Mouse (Mus musculus) liver, adult (tissue): ENCODE results near the gene Mxra7.

Experiments
- GATA4 ChIP-seq: IDR thresholded peaks from 2 replicates; pipeline ENCODE4 v1.6.1; 2014; ENCODE audit warnings: mild to moderate bottlenecking, low read length; ENCODE audit not compliant: insufficient replicate concordance

Gene Mxra7

DNA sequence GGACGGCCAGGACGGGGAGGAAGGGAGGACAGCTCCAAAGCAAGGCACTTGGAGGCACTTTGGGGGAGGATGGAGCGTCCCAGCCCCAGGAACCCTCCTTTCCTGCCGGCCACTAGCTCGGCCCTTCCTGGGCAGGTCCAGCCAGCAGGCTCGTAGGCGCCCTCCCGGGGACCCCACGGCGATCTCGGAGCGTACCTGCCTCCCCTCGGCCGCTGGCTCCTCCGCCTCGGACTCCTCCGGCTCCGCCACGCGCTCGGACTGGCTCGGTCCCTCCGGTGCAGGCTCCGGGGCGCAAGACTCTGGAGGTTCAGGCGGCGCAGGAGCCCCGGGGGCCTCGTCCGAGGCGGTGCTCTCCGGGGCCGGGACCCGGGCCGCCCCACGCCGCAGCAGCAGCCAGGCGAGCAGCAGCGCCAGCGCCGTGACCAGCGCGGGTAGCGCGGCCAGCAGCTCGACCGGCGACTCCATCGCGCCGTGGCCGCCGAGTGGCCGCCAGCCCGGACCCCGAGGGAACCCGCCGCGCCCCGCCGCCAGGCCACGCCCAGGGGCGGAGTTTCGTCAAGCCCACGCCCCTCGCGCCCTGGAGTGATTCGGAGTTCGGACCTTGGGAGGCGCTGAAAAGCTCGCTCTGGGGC lies at the start of gene Mxra7:
Gene Mxra7 (minus strand): TSS at position 513 of the 632 bp plus-strand sequence.
- no peak for TF ChIP-seq GATA4

DNA sequence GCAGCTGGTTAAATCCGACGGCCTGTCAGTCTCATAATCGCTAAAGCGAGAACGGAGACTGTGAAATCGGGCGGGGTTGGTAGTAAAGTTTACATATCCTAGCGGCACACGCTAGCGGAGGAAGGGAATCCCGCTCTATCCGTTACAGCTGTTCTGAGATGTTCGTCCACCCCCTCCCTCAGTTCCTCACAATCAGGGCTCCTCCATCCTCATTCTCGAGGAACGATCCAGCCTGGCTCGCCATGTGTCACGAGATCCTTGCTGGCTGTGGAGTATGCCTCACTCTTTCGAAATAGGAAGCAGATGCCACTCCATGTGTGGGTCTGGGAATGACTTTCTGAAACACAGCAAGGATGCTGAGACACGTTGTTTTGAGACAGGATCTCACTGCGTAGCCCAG lies 46.1 kb upstream of the Mxra7 start:
- no peak for TF ChIP-seq GATA4

GRCm38 (mm10) chr11:116871538-116871937 lies 43.7 kb upstream of the Mxra7 start:
- no peak for TF ChIP-seq GATA4

- no peak for TF ChIP-seq GATA4
Observed at GRCm38 (mm10) chr11:116869641-116870040, 41.8 kb upstream of the Mxra7 start.

- TF ChIP-seq GATA4, result no peak
Observed at GRCm38 (mm10) chr11:116869223-116869622, 41.4 kb upstream of the Mxra7 start.

- no peak for TF ChIP-seq GATA4
Observed at GRCm38 (mm10) chr11:116868129-116868528, 40.3 kb upstream of the Mxra7 start.

DNA sequence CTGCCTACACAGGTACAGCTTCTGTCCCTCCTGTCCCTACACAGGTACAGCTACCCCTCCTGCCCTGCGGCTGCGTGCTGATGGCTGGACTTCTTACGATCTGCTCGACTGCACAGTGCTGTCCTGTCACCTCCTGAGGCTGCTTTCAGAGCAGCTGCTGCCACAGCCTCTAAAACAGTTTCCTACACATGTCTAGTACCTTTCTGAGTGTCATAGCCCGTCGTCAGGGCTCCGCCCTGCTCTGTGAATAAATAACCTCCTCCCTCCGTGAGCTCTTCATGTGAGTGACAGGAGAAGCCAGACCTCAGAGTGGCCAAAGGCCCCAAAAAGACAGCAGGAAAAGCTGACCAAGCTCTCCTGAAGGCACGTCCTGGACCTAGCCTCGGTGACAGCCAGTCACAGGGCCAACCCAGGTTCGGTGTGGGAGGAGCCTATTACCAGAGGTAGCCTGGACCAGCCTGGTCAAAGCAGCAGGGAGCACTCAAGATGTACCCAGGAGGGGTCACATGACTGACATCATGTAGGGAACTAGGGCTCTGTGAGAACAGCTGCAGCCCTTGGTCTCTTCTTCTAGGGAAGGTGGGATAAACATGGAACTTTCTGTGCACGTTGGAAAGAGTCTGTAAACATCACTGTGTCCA lies 38.2 kb upstream of the Mxra7 start:
- TF ChIP-seq GATA4, result no peak

DNA sequence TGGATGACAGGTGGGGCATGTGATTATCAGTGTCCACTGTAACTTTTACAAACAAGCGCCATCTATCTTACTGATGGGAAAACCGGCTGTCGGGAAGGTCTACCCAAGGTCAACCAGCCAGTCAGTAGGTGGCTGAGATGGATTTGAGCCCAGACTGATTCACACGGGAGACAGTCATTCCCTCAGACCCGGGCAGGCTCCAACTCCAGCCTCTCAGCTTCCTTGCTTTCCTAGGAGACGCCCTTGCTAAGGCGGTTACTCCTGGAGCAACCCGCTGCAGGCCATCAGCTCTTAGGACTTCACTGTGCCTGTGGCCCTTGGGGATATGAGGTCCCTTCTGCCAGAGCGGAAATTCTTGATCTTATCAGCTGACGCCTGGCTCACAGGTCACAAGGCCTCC lies 36.6 kb upstream of the Mxra7 start:
- no peak for TF ChIP-seq GATA4

GRCm38 (mm10) chr11:116857183-116857850 lies 29.5 kb upstream of the Mxra7 start:
- no peak for TF ChIP-seq GATA4

- TF ChIP-seq GATA4, result no peak
Observed at GRCm38 (mm10) chr11:116854279-116854678, 26.4 kb upstream of the Mxra7 start.

DNA sequence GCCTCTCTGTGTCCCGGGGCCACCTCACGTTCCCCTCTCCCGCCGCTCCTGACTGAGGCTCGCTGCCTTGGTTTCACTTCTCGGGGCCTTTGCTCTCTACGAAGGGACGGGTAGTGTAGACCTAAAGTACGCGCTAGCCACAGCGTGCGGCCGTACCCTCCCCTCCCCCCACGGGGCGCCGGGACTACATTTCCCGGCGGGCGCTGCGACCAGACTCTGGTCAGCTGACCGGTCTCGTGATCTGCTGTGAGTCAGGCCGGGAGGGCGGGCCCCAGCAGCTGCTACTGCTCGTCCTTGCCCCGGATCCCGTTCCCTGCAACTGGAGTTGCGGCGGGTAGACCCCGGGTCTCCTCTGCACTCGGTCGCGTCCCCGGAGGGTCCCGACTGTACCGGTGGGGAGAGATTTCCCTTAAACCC lies 25.7 kb upstream of the Mxra7 start:
- no peak for TF ChIP-seq GATA4

DNA sequence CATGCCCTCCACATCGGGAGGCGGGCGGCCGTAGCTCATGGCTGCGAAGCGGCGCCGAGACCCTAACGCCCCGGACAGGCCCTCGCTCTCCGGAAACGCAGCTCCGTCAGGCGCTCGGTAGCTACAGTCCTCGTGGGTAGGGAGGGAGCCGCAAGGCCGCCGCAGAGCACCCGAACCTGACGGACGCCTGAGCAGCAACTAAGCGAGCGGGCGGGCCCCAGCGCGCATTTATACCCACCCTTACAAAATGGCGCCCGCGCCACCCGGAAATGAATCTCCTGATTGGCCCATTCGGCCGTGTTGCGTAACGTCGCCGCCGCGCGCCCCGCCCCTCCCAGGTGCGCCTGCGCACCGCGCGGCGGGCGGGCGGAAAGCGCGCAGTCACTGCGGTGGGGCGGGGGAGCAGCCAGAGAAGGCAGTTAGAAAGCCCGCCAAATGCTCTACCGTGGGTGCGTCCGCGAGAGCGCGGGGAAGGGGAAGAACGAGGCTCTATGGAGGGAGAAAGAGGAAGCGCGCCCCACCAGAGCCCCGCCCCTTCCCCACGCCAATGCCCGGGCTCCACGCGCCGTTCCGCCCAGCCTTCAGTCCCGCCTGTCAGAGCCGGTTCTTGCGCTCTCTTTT lies 25.2 kb upstream of the Mxra7 start, which contains the start of gene Srsf2:
Gene Srsf2 (minus strand): TSS at position 204 of the 621 bp plus-strand sequence.
- TF ChIP-seq GATA4, result peak; percentile 43; the same call in 1 of the 2 replicates

DNA sequence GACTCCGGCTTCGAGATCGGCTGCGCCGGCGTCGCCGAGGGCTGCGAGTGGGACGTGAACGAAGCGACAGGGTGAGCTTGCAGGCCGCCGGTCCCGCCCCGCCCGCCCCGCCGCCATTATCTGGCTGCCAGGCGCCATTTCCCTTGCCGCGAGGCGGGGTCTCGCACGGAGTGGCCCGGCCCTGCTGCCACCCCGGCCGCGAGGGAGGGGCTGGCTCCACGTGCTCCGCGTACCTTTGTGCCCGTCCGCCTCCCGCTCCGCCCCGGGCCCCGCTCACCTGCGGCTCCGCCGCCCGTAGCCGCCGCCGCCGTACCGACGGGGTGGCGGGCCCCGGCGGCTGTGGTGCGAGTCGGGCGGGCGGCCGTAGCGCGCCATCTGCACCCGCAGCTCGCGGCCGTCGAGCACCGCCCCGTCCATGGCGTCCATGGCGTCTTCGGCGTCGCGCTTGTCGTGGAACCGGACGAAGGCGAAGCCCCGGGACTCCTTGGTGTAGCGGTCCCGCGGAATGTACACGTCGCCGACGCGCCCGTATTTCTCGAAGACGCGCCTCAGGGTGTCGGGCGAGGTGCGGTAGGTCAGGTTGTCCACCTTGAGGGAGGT lies 24.5 kb upstream of the Mxra7 start, which contains the start of gene Mfsd11:
Gene Mfsd11 (plus strand): TSS at position 150 of the 600 bp plus-strand sequence.
- TF ChIP-seq GATA4, result peak; percentile 22; the same call in 1 of the 2 replicates

- TF ChIP-seq GATA4, result no peak
Observed at GRCm38 (mm10) chr11:116851576-116852290, 23.9 kb upstream of the Mxra7 start.
